Mouse (Mus musculus) adrenal gland, adult 2 months (tissue): Measurements from ENCODE around the gene Zfp64. TPM values are rescaled to one million over a fixed set of nuclear protein-coding genes. Genes with fewer than 3 reads are reported as not detected.
A peak's percentile ranks its signal among the peaks of the same experiment; 100 is the strongest.

Source experiments
- DNase-seq: peaks from one replicate; pipeline ENCODE4 v3.0.0; 2021
- long read RNA-seq: library from polyadenylated mRNA; stranded (forward); transcript quantifications from one replicate; pipeline ENCODE4 v2.0.0, GENCODE M21; 2021
- polyA plus RNA-seq: library from polyadenylated mRNA; depleted of rRNA; stranded (reverse); fragments of >200 nt; gene quantifications from 2 replicates; pipeline ENCODE4 v1.2.3, GENCODE M21; 2012; rRNA removed
- total RNA-seq, 2 experiments: library from RNA; stranded (reverse); gene quantifications; 2 replicates each; pipeline ENCODE4 v1.2.3; 2021

The Zfp64 gene
- 10 to 100 TPM; 17.5 TPM for total RNA-seq
- polyA plus RNA-seq, result 31.6 and 37.4 TPM in 2 replicates
- long read RNA-seq, transcript Zfp64-201 (6 exons, 2,438 nt), result major isoform, 22 of 29 reads
- long read RNA-seq, partial matches to known transcripts, result 2 of 29 reads
- long read RNA-seq, other reads (novel, unspliced or antisense), result 1 of 29 reads

DNA sequence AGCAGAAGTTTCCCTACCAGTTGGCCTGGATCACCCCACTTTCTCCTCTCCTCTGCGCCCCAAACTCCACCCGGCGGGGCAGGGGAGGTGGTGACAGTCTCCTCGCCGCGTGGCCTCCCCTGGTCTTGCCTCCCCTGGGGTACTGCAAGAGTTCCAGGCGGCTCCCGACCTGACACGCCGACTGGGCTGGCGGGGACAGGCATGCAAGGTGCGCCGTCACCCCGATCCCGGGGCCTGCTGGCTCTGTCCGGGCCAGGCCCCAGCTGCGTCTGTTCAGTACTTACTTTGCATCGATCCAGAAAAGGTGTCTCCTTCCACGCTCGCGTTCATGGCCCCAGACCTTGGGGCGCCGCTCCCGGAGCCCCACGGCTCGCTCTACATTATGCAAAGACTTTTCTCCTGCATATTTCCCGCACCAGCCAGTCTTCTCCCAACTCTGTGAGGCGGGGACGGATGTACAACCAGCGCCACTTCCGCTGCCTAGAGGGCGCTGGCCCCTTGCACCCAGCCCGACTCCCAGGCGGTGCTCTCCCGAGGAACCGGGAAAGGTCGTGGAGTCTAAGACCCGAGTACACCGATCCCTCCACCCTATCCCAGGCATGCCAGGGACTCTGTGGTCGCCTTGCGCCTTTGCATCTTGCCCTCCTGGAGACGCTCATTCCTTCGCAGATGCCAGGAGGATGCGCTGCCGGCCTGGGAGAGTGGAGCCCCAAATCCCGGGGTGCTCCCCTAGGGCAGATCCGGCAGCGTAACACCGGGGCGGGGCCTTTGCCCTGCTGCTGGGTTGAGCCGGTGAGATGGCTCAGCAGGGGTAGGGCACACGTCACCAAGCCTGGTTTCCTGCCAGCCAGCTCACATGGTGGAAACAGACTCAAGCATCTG, at the start of gene Zfp64:
Gene Zfp64, minus strand, starts transcription at position 753 of the 882 bp plus-strand sequence.
- peak; percentile 96 for DNase-seq

DNA sequence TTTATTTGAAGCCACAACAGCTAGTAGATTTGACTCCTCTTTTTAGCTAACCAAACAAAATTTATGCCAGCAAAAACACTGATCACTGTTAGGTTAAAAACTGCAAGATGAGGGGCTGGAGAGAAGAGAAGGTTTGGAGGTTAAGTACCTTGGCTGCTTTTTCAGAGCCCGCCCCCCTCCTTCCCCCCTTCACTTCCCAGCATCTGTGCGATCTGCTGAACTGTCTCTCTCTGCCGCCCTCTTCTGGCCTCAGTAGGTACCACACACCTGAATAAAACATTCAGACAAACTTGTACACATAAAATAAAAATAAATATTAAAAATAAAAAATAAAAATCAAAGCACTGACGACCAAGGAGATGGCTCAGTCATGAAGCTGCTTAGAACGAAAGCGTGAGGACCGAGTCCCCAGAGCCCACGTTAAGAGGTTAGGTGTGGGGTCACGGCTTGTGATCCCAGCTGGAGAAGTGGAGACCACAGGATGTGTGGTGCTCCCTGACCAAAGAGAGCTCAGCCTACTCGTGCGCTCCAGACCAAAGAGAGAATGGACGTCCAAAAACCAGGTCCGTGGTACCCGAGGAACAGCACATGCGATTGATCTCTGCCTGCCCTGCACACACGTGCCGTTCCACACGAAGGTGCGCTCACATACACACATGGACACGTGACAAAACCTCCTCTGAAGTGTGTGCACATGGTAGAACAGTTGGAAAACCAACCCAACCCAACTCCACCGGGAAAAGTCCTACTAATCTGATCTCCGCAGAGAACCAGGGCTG, 37.4 kb upstream of the Zfp64 start:
- no peak for DNase-seq

- no peak for DNase-seq
Observed at GRCm38 (mm10) chr2:168990957-168991356, 35.6 kb upstream of the Zfp64 start.

DNA sequence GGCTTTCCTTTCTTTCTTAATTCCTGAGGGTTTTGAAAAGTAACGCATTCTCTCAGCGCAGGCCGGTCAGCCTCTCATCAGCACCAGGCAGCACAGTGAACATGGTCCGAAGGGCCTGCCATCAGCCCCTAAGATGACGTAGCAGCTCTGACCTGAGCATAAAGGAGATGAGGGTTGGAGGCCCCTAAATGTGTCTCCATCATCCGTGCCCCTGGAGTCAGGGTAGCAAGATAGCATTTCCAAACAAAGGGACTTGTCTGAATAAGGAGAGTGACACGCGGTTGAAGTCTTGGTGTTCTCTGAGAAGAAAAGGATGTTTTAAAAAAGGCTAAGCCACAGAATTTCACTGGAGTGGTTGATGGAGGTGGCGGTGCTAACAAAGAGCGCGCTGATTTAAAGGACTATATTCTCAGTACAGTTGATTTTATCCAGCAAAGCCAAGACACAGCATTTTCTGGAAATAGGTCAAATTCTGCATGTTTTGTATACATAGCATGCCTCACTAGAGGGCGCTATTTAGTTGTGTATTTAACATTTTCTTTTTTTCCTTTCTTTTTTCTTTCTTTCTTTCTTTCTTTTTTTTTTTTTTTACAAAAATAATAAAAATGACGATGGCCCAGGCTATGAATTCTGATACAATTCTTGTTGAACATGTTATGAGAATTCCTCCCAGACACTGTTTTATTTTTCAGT, 34.8 kb upstream of the Zfp64 start:
- no peak for DNase-seq

DNA sequence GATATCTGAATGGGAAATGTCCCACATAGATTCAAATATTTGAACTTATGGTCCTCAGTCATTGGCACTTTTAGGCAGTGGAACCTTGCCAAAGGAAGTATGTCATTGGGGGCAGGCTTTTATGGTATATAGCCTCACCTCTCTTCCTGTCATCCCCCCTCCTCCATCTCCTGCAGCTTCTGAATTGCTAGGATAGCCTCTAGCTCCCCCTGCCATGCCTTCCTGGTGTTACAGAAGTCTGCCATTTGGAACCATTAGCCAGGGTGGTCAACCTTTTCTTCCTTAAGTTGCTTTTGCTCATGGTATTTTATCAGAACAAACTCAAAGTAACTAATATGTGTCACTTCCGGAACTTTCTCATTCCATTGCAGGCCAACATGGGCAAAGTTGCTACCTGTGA, 32.7 kb upstream of the Zfp64 start:
- DNase-seq, result no peak

- DNase-seq, result no peak
Observed at GRCm38 (mm10) chr2:168987421-168987820, 32.0 kb upstream of the Zfp64 start.

- DNase-seq, result no peak
Observed at GRCm38 (mm10) chr2:168981951-168982350, 26.6 kb upstream of the Zfp64 start.

- DNase-seq, result no peak
Observed at GRCm38 (mm10) chr2:168981448-168981847, 26.1 kb upstream of the Zfp64 start.

- DNase-seq, result peak; percentile 69
Observed at GRCm38 (mm10) chr2:168980859-168981258, 25.5 kb upstream of the Zfp64 start.

DNA sequence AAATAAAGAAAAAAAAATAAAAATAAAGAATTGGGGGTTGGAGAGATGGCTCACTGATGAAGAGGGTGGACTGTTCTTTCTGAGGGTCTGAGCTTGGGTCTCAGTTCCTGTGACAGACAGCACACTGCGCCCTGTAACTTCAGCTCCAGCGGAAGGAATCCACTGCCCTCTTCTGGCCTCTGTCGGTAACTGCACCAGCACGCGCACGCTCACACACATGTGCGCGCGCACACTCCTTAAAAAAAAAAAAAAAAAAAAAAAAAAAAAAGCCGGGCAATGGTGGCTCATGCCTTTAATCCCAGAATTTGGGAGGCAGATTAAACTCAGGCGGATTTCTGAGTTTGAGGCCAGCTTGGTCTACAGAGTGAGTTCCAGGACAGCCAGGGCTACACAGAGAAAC, 24.4 kb upstream of the Zfp64 start:
- DNase-seq, result peak; percentile 35

DNA sequence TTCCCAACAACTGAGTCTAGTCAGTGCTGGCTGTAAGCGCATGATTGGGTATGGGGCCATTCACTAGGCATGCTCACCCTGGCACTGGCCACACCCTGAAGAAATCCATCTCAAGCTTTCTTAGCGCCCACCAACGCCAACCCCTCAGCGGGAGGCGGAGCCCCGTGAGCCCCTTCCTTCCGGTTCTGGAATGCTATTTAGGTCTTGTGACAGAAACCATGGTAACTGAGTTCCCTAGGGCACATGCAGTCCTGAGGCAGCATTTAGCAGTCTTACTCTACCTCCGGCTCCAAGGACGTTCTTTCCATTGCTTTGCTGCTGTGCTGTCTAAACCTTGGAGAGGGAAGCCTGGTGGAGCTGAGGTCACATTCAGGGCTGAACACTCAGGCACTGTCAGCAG, 22.6 kb upstream of the Zfp64 start:
- peak; percentile 59 for DNase-seq

GRCm38 (mm10) chr2:168970131-168970530, 14.7 kb upstream of the Zfp64 start:
- DNase-seq, result no peak

DNA sequence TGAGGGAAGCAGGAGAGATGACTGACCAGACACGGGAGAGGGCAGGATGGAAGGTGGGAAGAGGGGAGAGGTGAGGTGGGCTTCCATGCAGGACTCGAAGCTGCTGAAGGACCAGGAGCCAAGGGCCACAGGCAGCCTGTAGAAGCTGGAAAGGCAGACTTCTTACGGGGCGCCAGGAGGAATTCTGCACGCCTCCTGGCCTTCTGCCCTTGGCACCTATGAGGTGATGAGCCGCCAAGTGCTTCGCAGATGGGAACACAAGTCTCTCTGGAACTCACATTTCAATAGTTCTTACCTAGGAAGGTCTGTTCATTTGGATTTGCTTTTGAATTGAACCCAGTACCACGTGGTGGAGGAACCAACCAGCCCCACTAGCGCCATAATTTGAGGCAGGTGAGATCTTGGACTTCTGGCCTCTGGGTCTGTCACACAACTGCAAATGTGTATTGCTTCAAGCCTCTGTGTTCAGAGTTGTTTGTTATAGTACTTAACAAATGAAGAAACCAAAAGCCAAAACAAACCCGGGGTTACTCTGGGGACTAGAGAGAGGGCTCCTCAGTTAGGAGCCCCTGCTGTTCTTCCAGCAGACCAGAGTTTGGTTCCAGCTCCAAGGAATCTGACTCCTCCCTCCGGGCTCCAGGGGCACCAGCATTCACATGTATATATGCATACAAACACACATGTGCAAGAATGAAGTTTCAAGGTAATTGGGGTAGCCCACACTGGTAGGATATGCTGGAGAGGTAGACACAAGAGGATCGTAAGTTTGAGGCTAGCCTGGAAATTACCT, 12.9 kb upstream of the Zfp64 start:
- DNase-seq, result no peak

DNA sequence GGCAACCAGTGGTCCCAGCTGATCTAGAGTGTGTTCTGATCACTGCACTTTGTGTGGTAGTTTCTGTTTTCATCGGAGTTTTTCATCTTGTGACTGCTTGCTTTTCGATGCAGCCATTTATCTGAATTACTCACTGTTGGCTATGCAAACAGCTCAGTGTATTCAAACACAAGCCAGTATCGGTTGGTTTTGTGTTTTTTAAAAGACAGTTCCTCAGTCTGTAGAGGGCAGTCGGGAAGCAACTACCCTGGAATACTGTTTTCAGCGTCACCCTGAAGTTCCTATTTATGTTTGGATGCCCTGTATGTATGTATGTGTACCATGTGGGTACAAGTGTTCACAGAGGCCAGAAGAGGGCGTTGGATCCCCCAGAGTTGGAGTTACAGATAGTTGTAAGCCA, 11.1 kb upstream of the Zfp64 start:
- DNase-seq, result no peak

- DNase-seq, result no peak
Observed at GRCm38 (mm10) chr2:168964849-168965248, 9.5 kb upstream of the Zfp64 start.

- DNase-seq, result no peak
Observed at GRCm38 (mm10) chr2:168961729-168962666, 6.6 kb upstream of the Zfp64 start.

DNA sequence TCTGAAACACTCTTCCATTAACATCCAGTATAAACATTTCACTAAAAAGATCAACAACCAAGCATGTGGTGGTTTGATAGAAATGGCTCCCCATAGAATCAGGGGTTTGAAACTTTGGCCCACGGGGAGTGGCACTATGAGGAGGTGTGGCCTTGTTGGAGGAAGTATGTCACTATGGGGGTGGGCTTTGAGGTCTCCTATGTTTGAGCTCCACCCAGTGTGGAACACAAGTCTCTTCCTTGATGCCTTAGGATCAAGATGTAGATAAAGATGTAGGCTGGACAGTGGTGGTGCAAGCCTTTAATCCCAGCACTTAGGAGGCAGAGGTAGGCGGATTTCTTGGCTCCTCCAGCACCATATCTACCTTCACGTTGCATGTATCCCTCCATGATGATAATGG, 5.4 kb upstream of the Zfp64 start:
- DNase-seq, result no peak

- DNase-seq, result no peak
Observed at GRCm38 (mm10) chr2:168959339-168959885, 4.0 kb upstream of the Zfp64 start.

- no peak for DNase-seq
Observed at GRCm38 (mm10) chr2:168955850-168956346, 511 bp upstream of the Zfp64 start.

DNA sequence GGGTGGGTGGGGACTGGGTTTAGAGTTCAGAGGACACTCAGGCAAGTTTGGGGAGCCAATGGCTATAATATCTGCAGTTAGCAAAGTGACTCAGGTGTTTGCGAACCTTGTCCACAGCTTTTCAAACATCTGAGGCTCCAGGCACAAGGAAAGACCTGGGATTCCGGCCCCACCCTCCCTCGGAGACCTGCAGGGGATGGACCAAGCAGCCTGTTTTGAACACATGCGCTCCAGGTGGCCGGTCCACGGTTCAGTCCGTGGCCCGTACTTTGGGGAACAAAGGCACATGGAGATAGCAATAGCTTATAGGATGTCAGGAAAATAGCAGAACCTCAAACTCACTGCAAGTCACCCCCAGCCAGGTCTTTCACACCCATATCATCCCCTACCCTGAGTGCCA, 1.0 kb downstream of the Zfp64 start:
- DNase-seq, result no peak
